Mouse (Mus musculus) kidney, postnatal 36 days (tissue): ENCODE measurements around the gene Hcrtr1.
A peak's percentile ranks its signal among the peaks of the same experiment; 100 is the strongest.

Source experiments
- DNase-seq, 2 experiments: peaks; one replicate each; pipeline ENCODE4 v3.0.0; 2021 to 2022; ENCODE audit warnings: mixed read lengths in 2 of 2

Gene Hcrtr1

GRCm38 (mm10) chr4:130139214-130139492 lies at the start of gene Hcrtr1:
TSS of gene Hcrtr1 (minus strand) at chr4:130139359.
- DNase-seq = no peak

- peak; percentile 84 to 92 for DNase-seq
Measured at GRCm38 (mm10) chr4:130188806-130189297, 49.7 kb upstream of the Hcrtr1 start.

GRCm38 (mm10) chr4:130186891-130187290 lies 47.7 kb upstream of the Hcrtr1 start:
- DNase-seq = no peak

GRCm38 (mm10) chr4:130186450-130186849 lies 47.3 kb upstream of the Hcrtr1 start:
- DNase-seq = no peak

- DNase-seq = peak in 1 of 2 experiments; percentile 49
Measured at GRCm38 (mm10) chr4:130183879-130184278, 44.7 kb upstream of the Hcrtr1 start.

- no peak for DNase-seq
Measured at GRCm38 (mm10) chr4:130183023-130183422, 43.9 kb upstream of the Hcrtr1 start.

DNA sequence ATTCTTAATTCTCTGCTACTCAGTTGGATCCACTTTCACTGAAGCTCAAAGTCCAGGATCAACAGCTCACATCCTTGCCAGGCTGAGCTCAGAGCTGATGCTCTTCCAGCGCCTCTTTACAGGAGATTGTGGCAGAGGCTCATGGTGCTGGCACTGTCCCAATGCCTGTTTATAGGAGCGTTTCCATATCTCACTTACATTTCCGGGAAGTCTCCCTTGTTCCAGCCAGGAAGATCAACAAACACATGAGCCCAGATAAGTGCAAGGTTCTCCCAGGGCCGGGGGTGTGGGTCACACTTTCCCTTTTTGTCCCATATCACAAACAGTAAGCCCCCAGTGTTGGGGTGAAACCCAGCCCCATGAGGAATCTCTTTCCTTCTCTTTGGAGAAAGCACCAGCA lies 42.7 kb upstream of the Hcrtr1 start:
- DNase-seq = peak; percentile 61 to 62

DNA sequence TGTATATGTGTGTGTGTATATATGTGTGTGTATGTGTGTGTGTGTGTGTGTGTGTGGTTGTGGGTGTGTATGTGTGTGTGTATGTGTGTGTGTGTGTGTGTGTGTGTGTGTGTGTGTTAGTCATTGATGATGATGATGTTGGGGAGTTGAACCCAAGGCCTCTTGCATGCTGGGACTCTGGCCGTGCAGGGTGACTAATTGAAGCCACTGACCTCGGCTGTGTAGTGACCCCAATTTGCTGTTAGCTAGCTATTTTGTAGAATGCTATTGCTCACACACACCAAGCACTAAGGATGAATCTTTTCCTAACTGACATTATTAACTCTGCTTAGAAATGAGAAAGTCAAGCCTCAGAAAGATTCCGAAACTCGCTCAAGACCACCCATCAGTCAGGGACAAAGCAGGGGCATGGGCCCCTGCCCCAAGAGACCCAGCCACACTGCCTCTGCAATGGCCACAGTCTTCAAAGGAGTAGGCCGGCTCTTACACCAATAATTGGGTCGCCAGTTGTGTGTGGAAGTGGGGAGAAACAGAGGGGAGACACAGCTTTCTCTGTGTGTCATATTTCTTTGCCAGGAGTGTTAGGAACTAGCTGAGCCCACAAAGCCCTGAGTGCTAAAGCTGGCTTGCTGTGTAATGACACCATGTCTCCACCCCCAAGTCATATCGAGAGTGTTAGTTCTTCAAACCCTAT lies 41.9 kb upstream of the Hcrtr1 start:
- no peak for DNase-seq

DNA sequence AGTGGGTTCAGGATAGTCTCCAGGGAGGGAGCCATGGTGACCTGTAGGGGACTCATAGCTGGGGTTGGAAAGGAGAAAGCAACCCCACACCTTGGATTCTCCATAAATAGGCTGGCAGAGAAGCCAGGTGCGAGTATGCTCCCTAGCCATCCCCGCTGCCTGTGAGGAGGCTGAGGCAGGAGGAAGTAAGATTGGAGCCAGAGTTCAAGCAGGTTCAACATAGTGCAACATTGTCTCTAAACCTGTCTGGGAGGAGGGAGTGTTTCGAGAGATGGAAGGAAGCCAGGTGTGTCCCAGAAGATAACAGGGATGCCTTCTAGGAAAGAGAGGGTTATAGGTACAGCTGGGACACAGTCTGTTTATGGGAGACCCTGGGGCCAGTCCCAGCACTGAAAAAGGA lies 40.7 kb upstream of the Hcrtr1 start:
- no peak for DNase-seq

GRCm38 (mm10) chr4:130177536-130177935 lies 38.4 kb upstream of the Hcrtr1 start:
- peak in 1 of 2 experiments; percentile 43 for DNase-seq

DNA sequence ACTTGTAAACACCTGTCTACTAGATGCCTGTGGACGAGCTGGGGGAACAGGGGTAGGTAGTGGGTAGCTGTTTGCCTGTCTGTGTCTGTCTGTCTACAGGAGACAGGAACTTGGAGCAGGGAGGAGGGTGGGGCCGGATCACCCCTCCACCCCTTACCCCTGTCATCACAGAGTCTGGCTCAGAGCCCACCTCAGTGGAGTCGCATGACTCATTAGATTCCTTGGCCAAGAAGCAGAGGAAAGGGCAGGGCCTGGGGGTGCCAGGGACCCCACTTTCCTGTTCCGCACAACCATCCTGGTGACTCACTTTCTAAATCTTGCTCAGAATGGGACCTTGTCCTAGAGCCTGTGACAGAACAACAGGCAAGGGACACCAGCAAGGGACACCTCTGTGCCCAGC lies 37.9 kb upstream of the Hcrtr1 start:
- DNase-seq = peak; percentile 68 to 83

GRCm38 (mm10) chr4:130176156-130176720 lies 37.1 kb upstream of the Hcrtr1 start:
- no peak for DNase-seq

GRCm38 (mm10) chr4:130175072-130175711 lies 36.0 kb upstream of the Hcrtr1 start, which contains the start of gene Tinagl1:
TSS of gene Tinagl1 (minus strand) at chr4:130175122.
- peak; percentile 78 to 85 for DNase-seq

DNA sequence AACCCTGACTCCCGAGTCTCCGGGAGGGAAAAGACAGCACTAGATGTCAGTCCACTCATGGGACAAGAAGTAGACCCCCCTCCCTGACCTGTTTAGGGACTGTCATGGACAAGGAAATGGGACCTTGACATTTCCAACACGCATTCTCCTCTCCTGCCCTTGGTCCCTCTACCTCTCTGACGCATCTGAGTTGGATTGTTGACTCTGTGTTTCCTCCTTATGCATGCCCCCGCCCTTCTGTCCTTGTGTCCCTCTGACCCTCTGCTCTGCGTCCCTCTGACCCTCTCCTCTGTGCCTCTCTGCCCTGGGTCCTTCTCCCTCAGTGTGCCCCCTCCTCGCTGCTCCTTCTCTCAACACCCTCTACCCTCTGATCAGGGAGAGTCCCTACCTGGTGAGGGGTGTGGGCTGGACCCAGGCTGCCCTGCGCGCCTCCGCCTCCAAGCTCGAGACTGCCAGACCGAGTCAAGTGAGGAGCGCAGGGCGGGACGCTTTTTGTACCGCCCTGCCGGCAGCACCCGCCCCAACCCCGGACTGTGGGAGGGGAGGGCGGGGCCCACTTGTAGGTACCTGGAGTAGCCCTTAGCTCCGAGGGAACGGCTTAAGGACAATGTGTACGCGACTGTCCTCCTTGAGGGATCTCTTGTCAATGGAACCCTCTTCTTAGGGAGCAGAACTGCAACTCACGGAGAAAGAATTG lies 35.3 kb upstream of the Hcrtr1 start:
- peak; percentile 90 to 92 for DNase-seq

DNA sequence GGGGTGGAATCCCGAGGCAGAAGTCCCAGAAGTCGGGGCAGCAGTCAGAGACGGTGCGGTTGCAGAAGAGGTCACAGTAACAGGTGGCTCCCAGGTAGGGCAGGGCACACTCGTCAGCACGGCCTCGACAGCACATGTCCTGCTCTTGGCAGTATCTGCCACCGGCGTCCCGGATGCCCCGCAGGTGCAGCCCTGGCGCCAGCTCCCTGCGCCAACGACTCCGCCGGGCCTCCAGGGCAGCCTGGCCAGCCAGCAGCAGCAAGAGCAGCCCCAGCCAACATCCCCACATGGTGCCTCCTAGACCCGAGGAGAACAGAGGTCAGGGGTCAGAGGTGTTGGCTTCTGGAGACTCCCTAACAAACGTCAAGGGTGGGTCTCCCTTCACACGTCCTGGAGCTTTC lies 34.8 kb upstream of the Hcrtr1 start:
- peak; percentile 49 to 63 for DNase-seq

DNA sequence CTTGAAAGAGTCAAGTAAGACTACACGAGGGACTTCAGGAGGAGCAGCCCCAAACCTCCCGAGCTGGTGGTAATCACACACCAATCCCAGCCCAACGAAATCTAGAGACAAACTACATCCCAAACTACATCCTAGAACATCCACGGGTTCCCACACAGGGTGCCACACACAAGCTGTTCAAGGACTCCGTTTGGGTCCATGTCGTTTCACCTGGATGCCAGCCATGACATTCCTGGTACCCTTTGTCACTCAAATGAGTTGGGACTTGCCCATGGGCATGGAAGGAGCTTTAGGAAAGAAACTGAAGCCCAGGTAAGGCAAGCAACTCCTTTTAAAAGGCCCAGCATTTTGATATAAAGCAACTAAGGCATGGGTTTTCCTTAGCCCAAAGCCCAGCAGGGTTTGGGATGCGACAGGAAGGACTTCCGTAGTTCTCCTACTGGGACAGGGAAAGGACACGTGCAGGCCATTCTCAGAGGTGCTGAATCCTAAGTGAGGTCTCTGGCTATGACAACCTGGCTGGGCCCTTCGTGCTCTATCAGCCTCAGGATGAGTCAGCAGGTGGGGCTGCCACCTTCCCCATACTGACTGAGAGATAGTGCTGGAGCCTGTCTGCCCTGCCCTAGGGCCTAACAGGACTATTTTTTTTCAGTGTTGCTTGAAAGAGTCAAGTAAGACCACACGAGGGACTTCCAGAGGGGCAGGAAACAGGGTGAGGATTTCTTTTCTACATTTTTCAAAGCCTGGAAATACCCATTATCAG lies 34.1 kb upstream of the Hcrtr1 start:
- DNase-seq = peak in 1 of 2 experiments; percentile 51

DNA sequence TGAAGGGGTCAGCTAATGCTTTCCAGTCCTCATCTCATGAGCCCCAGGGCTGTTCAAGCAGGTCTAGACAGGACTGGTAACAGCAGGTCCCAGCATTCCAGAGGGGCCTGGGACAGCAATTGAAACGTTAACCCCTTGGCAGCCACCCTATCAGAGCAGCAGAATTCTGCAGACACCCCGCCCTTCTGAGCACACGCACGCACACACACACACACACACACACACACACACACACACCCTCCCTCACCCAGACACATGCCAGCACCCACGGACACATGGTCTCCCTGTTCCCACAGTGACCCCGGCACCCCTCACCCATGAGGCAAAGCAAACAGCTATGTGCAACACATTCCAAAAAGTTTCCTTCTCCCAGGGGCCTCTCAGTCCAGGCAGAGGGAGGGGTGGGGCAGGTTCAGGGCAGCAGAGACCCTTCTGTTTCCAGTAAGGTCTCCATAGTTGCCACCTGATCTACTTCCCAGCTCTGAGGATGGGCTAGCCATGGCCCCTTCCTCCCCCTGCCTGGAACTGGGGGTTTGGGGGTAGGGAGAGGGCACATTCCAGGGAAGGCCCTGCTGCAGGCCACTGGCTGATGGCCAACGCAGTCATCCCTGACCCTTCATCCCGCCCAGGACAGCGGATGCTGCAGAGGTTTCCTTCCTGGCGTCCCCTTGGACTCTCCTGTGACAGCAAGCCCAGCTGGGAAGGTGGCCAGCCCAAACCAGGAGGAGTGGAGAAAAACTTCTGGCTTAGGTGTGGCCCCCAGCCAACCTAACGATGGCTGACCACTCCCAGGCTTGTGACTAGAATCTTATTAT lies 33.0 kb upstream of the Hcrtr1 start:
- DNase-seq = peak; percentile 96

DNA sequence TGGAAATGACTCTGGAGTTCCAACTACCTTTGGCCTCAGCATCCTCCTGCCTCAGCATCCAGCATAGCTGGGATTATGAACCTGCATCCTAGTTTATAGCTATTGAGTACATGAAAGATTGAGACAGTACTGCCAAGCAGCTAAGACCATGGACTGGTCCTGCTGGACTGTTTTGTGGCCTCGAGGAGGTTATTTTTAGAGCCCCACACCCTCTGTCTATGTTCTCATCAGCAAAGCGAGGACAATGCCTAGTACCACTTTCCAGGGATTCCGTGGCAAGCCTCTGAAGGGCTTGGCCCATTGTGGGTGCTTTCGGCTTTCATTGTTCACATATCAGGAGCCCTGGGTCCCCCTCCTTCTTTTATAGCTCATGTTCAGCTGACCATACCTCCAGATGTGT lies 31.2 kb upstream of the Hcrtr1 start:
- no peak for DNase-seq

DNA sequence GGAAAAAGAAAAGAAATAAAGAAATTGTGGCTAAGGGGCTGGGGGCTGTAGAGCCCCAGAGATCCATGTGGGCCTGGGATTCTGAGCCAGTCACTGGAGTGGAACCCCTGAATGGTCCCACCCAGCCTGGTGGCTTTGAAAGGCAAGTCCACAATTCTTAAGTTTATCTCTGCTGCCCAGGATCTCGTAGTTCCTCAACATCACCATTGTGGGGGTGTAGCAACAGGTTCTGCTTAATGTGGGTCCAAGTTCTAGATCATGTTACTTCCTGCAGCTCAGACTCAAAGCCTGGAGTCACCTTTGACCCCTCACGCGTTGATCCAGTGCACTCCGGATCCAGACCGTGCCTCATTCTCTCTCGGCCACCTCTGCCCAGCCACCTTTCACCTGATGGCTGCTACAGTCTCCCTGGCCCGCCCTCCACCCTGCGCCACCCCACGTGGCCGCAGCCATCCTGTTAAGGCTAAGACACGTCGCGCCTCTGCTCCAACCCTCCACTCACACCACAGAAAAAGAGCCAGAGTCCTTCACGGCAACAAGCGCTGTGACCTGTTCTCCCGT lies 30.3 kb upstream of the Hcrtr1 start:
- DNase-seq = peak; percentile 77 to 83

DNA sequence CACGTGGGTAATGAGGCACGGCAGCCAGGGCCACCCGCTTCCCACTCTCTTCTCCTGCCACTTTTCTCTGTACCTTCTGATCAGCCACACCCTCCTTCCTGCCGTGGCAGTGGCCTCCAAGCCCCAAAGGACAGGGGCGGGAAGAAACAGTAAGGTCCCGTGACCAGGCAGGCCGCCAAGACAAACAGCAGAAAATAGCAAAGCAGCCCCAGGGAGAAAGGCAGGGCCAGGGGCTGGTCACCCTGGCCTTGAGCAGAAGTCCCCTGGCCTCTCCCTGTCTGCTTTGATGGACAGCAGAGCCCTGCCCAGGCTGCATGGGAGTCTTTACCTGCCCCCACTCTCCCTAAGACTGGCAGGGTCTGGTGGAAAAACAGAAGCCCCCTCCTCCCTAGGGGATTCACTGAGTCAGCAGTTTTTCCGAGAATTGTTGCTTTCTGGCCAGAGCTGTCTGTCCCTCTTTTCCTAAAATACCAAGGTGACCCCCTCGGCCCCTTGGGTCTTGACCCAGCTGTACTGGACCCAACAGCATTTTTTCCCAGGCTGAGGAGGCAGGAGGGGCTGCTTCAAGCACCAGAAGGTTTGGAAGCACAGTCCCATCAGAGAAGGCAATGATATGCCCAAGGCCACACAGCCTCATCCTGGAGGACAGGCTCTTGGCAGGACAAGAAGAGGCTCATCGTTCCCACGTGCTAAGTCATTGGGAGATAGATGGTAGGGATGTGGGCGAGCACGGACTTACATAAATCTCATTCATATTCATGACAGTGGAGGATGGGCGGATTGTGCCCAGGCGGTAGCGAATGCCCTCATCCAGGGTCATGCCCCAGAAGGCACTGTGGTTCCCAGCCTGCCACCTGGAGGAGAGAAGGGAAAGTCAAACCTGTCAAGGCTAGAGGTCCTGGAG lies 29.4 kb upstream of the Hcrtr1 start:
- DNase-seq = peak; percentile 96 to 97
